10 mouse cellular contexts compared by ENCODE assay signal in the genomic region with DNA sequence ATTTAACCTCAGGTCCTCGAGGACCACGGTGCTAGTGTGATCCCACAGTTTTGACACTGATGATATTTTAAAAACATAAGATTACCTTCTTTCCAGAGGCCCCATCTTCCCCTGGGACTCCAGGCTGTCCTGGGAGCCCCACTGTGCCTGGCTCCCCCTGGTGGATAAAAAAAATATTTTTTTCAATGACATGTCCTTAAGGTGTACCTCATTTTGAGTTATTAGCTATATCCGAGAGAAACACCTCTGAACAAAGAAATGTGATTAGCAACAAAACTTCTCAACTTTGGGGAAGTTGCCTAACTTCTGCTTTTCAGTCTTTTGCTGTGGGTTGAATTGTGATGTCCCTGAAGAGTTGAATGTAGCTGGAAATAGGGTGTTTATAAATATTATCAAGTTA.
DNase-seq lines count a peak whose midpoint lies in the region; TF ChIP-seq lines count a peak whose summit lies in the region.
"Had no signal": no experiment of that assay in that cellular context is flagged by ENCODE, and none has a peak within 500 bp of the region (broad histone marks: within the 10 kb centered on the region; RNA-seq: fewer than 3 reads in every experiment).

No protein-coding gene starts in this region.

- no peak for DNase-seq in heart, adult 2 months
- no peak for DNase-seq in heart, adult 11 months
- DNase-seq in testis, postnatal 10 days (ENCODE audit: low spot score): no peak
- peak; percentile 28 for DNase-seq in brain, embryonic 14.5 days (ENCODE audit: low read depth)
- DNase-seq in lung, postnatal 14 days: peak; percentile 21
- DNase-seq in ovary, postnatal 36 days (ENCODE audit: low spot score): no peak
- DNase-seq in cerebellum, adult 11-12 months: no peak

- H3K79me2 ChIP-seq in heart, adult 2 months (replicated peaks; ENCODE audit: control insufficient read depth, insufficient read depth, low read length): no peaks in the 10 kb centered on the region

- H3K27ac ChIP-seq in heart, adult 2 months: no peak overlapping the region
- H3K27ac ChIP-seq in testis, adult 2 months (ENCODE audit: control insufficient read depth, insufficient read depth, low read depth, low read length): no peak overlapping the region
- H3K27ac ChIP-seq: embryonic facial prominence, embryonic 15.5 days; limb, embryonic 13.5 days had no signal

- intact Hi-C loops in heart, adult 2 months (cut with DNase I): loop anchor here (1.0 to 5.0 kb wide), 2 partner anchors 100 to 354 kb away; no protein-coding TSS in a partner anchor

- peak; percentile 81 for TF ChIP-seq CTCF in heart, adult 2 months (IDR thresholded peaks at IDR 0.05)
- 0 out of 2 replicates have a peak, but pooled peaks have one; percentile 35 for TF ChIP-seq CTCF in testis, adult 2 months (IDR thresholded peaks at IDR 0.05; ENCODE audit: control insufficient read depth, insufficient read depth, insufficient replicate concordance, low read depth, low read length)
- peak; percentile 54; the same call in 1 of the 2 replicates for TF ChIP-seq CTCF in brain, embryonic 14.5 days (IDR thresholded peaks at IDR 0.05; ENCODE audit: borderline replicate concordance, extremely low read depth, insufficient read depth, insufficient read length)

- no peak for TF ChIP-seq EP300 in heart, adult 2 months (IDR thresholded peaks at IDR 0.05; ENCODE audit: insufficient read depth, low read depth, low read length)

- no peak overlapping the region for H3K9ac ChIP-seq in heart, adult 2 months (ENCODE audit: low read depth, low read length)
- H3K9ac ChIP-seq: embryonic facial prominence, embryonic 15.5 days; limb, embryonic 13.5 days had no signal

- H3K36me3 ChIP-seq in heart, adult 2 months (ENCODE audit: control insufficient read depth, insufficient read depth, low read length): no peaks in the 10 kb centered on the region
- H3K36me3 ChIP-seq in testis, adult 2 months (ENCODE audit: control insufficient read depth, insufficient read depth, low read length): no peaks in the 10 kb centered on the region
- H3K36me3 ChIP-seq: embryonic facial prominence, embryonic 15.5 days; limb, embryonic 13.5 days had no signal

- 52% methylated on average over 3 of the region's 3 CpGs for WGBS in heart, adult 2 months

- no peaks in the 10 kb centered on the region for H3K4me1 ChIP-seq in heart, adult 2 months (ENCODE audit: control insufficient read depth, insufficient read depth, low read length)
- H3K4me1 ChIP-seq in testis, adult 2 months (ENCODE audit: control insufficient read depth, insufficient read depth, low read length): no peaks in the 10 kb centered on the region
- H3K4me1 ChIP-seq: embryonic facial prominence, embryonic 15.5 days had no signal

- no peak overlapping the region for H3K4me3 ChIP-seq in heart, adult 2 months
- no peak overlapping the region for H3K4me3 ChIP-seq in testis, adult 2 months (ENCODE audit: control insufficient read depth, low read depth, low read length)
- H3K4me3 ChIP-seq: embryonic facial prominence, embryonic 15.5 days; limb, embryonic 13.5 days had no signal

- TF ChIP-seq POLR2A in heart, adult 2 months (IDR thresholded peaks at IDR 0.05; ENCODE audit: insufficient read depth, low read depth, low read length): no peak
- TF ChIP-seq POLR2A in testis, adult 2 months (IDR thresholded peaks at IDR 0.05; ENCODE audit: control insufficient read depth, low read depth, low read length): no peak
- no peak for TF ChIP-seq POLR2A in brain, embryonic 14.5 days (IDR thresholded peaks at IDR 0.05; ENCODE audit: borderline replicate concordance, extremely low read depth, insufficient read depth, insufficient read length, poor library complexity, severe bottlenecking)

- H3K27me3 ChIP-seq in heart, adult 2 months (ENCODE audit: control insufficient read depth, insufficient read depth, low read length): no peaks in the 10 kb centered on the region
- H3K27me3 ChIP-seq in testis, adult 2 months (ENCODE audit: control insufficient read depth, insufficient read depth, low read length): no peaks in the 10 kb centered on the region
- H3K27me3 ChIP-seq: embryonic facial prominence, embryonic 15.5 days; limb, embryonic 13.5 days had no signal

Comparison
In these comparisons a context has a peak if more than half of its experiments do, and no peak if none do; other contexts are left out.
1. DNase-seq: peak in brain, embryonic 14.5 days (single experiment) and lung, postnatal 14 days (single experiment); none in heart, adult 2 months (0 of 2), heart, adult 11 months (single experiment), testis, postnatal 10 days (single experiment), ovary, postnatal 36 days (single experiment) and cerebellum, adult 11-12 months (single experiment).
2. Peak in every context shown above with its lines, with median percentiles within 50 percentile points of each other: CTCF ChIP-seq.